Mouse (Mus musculus) thymus, adult 18-20 months (tissue): ENCODE measurements at regions not wholly inside any gene's neighbourhood (a gene's known extent, or its start where the extent isn't known, plus 50 kb on each side); places are given as distances from the start of the nearest gene placed in this dataset.
"Not testable (repeated sequence)": the region's sequence is repeated elsewhere in the genome, so short reads cannot be mapped to it uniquely, and the experiment has no call there.

Experiments
- DNase-seq, 2 experiments: peaks; one replicate each; pipeline ENCODE4 v3.0.0; 2022; ENCODE audit warnings: mixed read lengths in 2 of 2

GRCm38 (mm10) chr5:118464931-118465801 is 95.3 kb upstream of the Med13l start:
- DNase-seq, result peak in 1 of 2 experiments; percentile 44

GRCm38 (mm10) chr5:118465991-118466750 is 94.3 kb upstream of the Med13l start:
- peak in 1 of 2 experiments; percentile 29 for DNase-seq

- DNase-seq, result no peak
Observed at GRCm38 (mm10) chr5:118468739-118469138, 91.7 kb upstream of the Med13l start.

- no peak for DNase-seq
Observed at GRCm38 (mm10) chr5:118471569-118471968, 88.9 kb upstream of the Med13l start.

GRCm38 (mm10) chr5:118472291-118472690 is 88.2 kb upstream of the Med13l start:
- no peak for DNase-seq

GRCm38 (mm10) chr5:118473128-118473730 is 87.2 kb upstream of the Med13l start:
- DNase-seq, result no peak

GRCm38 (mm10) chr5:118476597-118476996 is 83.9 kb upstream of the Med13l start:
- peak; percentile 35 to 45 for DNase-seq

GRCm38 (mm10) chr5:118477131-118478119 is 83.1 kb upstream of the Med13l start:
- DNase-seq, result no peak

- DNase-seq, result peak; percentile 81 to 90
Observed at GRCm38 (mm10) chr5:118478120-118478768, 82.2 kb upstream of the Med13l start.

GRCm38 (mm10) chr5:118480000-118480399 is 80.5 kb upstream of the Med13l start:
- no peak for DNase-seq

GRCm38 (mm10) chr5:118480965-118481793 is 79.3 kb upstream of the Med13l start:
- DNase-seq, result no peak

- no peak for DNase-seq
Observed at GRCm38 (mm10) chr5:118481794-118482049, 78.8 kb upstream of the Med13l start.

GRCm38 (mm10) chr5:118482598-118482997 is 77.9 kb upstream of the Med13l start:
- no peak for DNase-seq

- no peak for DNase-seq
Observed at GRCm38 (mm10) chr5:118483001-118483400, 77.5 kb upstream of the Med13l start.

GRCm38 (mm10) chr5:118483532-118483931 is 76.9 kb upstream of the Med13l start:
- no peak for DNase-seq

- DNase-seq, result no peak
Observed at GRCm38 (mm10) chr5:118485191-118485590, 75.3 kb upstream of the Med13l start.

GRCm38 (mm10) chr5:118492522-118492921 is 68.0 kb upstream of the Med13l start:
- DNase-seq, result not testable (repeated sequence)

GRCm38 (mm10) chr5:118494649-118495477 is 65.6 kb upstream of the Med13l start:
- no peak for DNase-seq

GRCm38 (mm10) chr5:118495478-118495760 is 65.1 kb upstream of the Med13l start:
- DNase-seq, result no peak

GRCm38 (mm10) chr5:118501624-118502023 is 58.9 kb upstream of the Med13l start:
- DNase-seq, result no peak
